Mouse (Mus musculus): ENCODE measurements around the gene Sftpd. TPM values are rescaled to one million over a fixed set of nuclear protein-coding genes. Genes with fewer than 3 reads are reported as not detected.

Gene Sftpd
- polyA plus RNA-seq, 1 experiment from 2014 or later, result not detected

DNA sequence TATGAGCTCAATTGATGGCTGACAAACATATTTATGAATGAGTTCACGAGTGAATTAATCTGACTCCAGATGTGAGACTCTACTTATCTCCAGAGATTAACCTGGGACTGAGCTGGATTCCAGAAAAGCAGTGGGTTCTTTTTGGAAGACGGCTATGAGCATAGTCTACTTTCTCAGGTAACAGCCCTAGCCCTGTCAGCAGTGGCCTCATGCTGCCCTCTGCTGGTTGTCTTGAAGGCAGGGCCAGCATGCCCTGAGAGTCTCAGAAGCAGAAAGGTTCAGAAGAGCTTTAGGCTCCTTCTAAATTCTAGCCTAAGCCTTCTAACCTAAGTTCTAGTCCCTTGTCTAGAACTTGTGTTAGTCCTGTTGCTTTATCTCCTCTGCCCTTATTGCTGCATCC, 22.3 kb downstream of the Sftpd start:
- Histone ChIP-seq H3K9ac (ENCODE audit: low read length) (no peak overlapping the region), H3K36me3 (ENCODE audit: control insufficient read depth, insufficient read depth, low read length) (no peaks in the 10 kb centered on the region), H3K9me3 (ENCODE audit: control insufficient read depth, low read length) (no peaks in the 10 kb centered on the region), H3K4me1 (ENCODE audit: control insufficient read depth in 2 of 2, insufficient read depth in 2 of 2, low read length in 2 of 2) (peaks cover 2 to 12% of the 10 kb centered on the region in 2 experiments; a peak in 2 of 4 replicates), H3K27ac (replicated peaks in 1 of 2; ENCODE audit: control insufficient read depth in 1 of 2, insufficient read depth in 1 of 2, low read depth in 2 of 2, low read length in 2 of 2) (no peak overlapping the region), H3K4me3 (ENCODE audit: control insufficient read depth in 1 of 2, insufficient read depth in 1 of 2, low read depth in 1 of 2, low read length in 2 of 2) (no peak overlapping the region), H3K4me2 (ENCODE audit: low read length) (no peak overlapping the region), H3K27me3 (ENCODE audit: control insufficient read depth, insufficient read depth, low read length) (no peaks in the 10 kb centered on the region)
- 6% methylated on average over 2 of the region's 2 CpGs for WGBS
- ATAC-seq (ENCODE audit: insufficient number of reproducible peaks, insufficient read depth, low FRiP score, low read depth), result no peak

DNA sequence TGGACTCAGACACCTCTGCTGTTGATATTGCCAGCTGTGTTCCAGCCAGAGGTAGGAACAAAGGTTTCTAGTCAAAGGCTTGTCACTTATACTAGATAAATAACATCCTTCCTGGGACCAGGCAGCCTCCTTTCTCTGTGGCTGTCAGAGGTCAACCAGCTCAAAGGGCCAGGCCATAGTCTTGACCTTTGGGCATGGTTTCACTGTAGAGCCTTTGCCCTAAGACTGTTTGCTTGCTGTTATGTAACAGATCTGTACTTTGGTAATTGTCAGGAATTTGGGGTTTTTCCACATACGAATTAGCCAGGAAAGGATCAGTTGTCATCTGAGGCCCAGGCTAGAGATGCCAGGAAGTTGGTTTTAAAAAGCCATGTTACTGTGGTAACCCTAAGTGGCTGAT, 24.2 kb downstream of the Sftpd start:
- Histone ChIP-seq H3K27ac (replicated peaks in 1 of 2; ENCODE audit: control insufficient read depth in 1 of 2, insufficient read depth in 1 of 2, low read depth in 2 of 2, low read length in 2 of 2) (no peak overlapping the region), H3K27me3 (ENCODE audit: control insufficient read depth, insufficient read depth, low read length) (no peaks in the 10 kb centered on the region), H3K9ac (ENCODE audit: low read length) (no peak overlapping the region), H3K36me3 (ENCODE audit: control insufficient read depth, insufficient read depth, low read length) (no peaks in the 10 kb centered on the region), H3K4me3 (ENCODE audit: control insufficient read depth in 1 of 2, insufficient read depth in 1 of 2, low read depth in 1 of 2, low read length in 2 of 2) (no peak overlapping the region), H3K9me3 (ENCODE audit: control insufficient read depth, low read length) (no peaks in the 10 kb centered on the region), H3K4me2 (ENCODE audit: low read length) (no peak overlapping the region), H3K4me1 (ENCODE audit: control insufficient read depth in 2 of 2, insufficient read depth in 2 of 2, low read length in 2 of 2) (peaks cover 2 to 4% of the 10 kb centered on the region in 2 experiments; a peak in 1 of 4 replicates)
- WGBS, result 29% methylated on average over 1 of the region's 1 CpGs
- no peak for ATAC-seq (ENCODE audit: insufficient number of reproducible peaks, insufficient read depth, low FRiP score, low read depth)

DNA sequence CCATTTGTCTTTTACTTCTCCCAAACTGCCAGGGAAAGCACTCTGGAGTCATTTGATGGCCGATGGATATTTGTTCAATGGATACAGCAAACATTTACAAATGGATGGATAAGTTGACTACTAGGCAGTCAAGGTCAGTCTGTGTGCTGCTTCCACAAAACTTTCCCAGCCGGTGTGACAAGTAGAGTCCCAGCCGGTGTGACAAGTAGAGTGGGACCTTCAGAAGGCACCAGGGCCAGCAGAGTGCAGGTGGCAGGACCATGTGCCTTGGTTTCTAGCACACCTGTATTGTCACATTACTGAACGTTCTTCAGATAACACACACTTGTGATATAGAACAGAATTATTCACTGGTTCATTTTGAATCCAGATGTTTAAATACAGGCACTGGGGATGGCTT, 24.9 kb downstream of the Sftpd start:
- no peak overlapping the region for H3K4me3 ChIP-seq (ENCODE audit: control insufficient read depth in 1 of 2, insufficient read depth in 1 of 2, low read depth in 1 of 2, low read length in 2 of 2)
- no peak overlapping the region for H3K4me2 ChIP-seq (ENCODE audit: low read length)
- H3K4me1 ChIP-seq (ENCODE audit: control insufficient read depth in 2 of 2, insufficient read depth in 2 of 2, low read length in 2 of 2), result peaks cover 2 to 4% of the 10 kb centered on the region in 2 experiments; a peak in 1 of 4 replicates
- no peaks in the 10 kb centered on the region for H3K27me3 ChIP-seq (ENCODE audit: control insufficient read depth, insufficient read depth, low read length)
- H3K36me3 ChIP-seq (ENCODE audit: control insufficient read depth, insufficient read depth, low read length), result no peaks in the 10 kb centered on the region
- 67% methylated on average over 4 of the region's 4 CpGs for WGBS
- ATAC-seq (ENCODE audit: insufficient number of reproducible peaks, insufficient read depth, low FRiP score, low read depth), result no peak
- H3K9me3 ChIP-seq (ENCODE audit: control insufficient read depth, low read length), result no peaks in the 10 kb centered on the region
- no peak overlapping the region for H3K27ac ChIP-seq (replicated peaks in 1 of 2; ENCODE audit: control insufficient read depth in 1 of 2, insufficient read depth in 1 of 2, low read depth in 2 of 2, low read length in 2 of 2)
- H3K9ac ChIP-seq (ENCODE audit: low read length), result no peak overlapping the region

DNA sequence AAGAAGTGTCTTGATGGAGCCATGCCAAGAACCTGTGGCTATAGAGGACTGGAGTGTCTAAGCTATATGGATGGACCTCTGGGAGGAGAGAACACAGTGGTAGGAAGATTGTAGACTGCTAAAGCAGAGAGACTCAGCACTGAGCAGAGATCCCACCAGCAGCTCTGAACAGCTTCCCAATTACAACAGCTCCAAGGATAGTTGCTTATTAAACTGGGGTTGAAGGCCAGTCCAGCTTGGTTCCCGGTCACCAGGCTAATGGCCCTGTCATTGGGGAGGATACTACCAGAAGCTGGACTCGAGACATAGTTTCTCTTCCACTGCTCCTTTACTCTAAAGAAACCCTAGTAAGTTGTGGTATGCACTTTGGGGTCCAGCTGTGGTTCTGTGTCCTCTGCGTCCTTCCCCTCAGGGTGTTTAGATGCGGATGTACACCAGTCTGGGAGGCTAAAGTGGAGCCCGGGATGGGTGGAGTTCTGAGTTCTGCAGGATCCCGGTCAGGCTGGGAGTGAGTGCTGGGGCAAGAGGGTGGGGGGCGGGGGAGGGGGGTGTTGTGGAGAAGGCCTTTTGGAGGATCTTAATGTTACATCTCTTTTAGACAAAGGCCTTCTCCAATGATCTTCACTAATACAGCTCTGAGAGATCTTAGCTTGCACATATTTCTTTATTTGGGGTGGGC, 33.6 kb downstream of the Sftpd start, which contains the start of gene Mbl1:
Gene Mbl1, plus strand, starts transcription at position 239 of the 679 bp plus-strand sequence.
- Histone ChIP-seq H3K36me3 (ENCODE audit: control insufficient read depth, insufficient read depth, low read length) (no peaks in the 10 kb centered on the region), H3K4me2 (ENCODE audit: low read length) (no peak within 1 kb of the TSS), H3K27ac (replicated peaks in 1 of 2; ENCODE audit: control insufficient read depth in 1 of 2, insufficient read depth in 1 of 2, low read depth in 2 of 2, low read length in 2 of 2) (no peak within 1 kb of the TSS), H3K9me3 (ENCODE audit: control insufficient read depth, low read length) (no peaks in the 10 kb centered on the region), H3K9ac (ENCODE audit: low read length) (no peak within 1 kb of the TSS), H3K27me3 (ENCODE audit: control insufficient read depth, insufficient read depth, low read length) (no peaks in the 10 kb centered on the region), H3K4me1 (ENCODE audit: control insufficient read depth in 2 of 2, insufficient read depth in 2 of 2, low read length in 2 of 2) (no peaks in the 10 kb centered on the region), H3K4me3 (ENCODE audit: control insufficient read depth in 1 of 2, insufficient read depth in 1 of 2, low read depth in 1 of 2, low read length in 2 of 2) (no peak within 1 kb of the TSS)
- WGBS, result 81% methylated on average over 7 of the region's 7 CpGs
- no peak for ATAC-seq (ENCODE audit: insufficient number of reproducible peaks, insufficient read depth, low FRiP score, low read depth)

DNA sequence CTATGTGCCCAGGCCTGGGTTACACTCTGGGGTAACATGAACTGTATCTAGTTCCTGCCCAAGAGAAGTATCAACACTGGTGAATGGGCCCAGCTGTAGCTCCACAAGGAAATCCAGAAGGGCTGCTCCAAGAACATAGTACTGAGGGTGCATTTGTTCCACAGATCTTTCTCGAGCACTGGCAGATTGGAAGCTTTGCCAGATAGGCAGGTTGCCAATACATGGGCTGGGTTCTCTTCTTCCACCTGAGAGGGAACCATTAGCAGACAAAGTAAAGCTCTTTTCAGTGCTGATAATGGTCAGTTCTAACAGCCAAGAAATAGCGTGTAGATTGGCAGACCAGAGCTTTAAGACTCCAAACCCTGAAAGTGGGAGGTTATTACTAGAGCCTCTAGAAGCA, 37.6 kb downstream of the Sftpd start:
- no peak overlapping the region for H3K4me3 ChIP-seq (ENCODE audit: control insufficient read depth in 1 of 2, insufficient read depth in 1 of 2, low read depth in 1 of 2, low read length in 2 of 2)
- 45% methylated on average over 2 of the region's 2 CpGs for whole genome bisulfite sequencing
- H3K27ac ChIP-seq (replicated peaks in 1 of 2; ENCODE audit: control insufficient read depth in 1 of 2, insufficient read depth in 1 of 2, low read depth in 2 of 2, low read length in 2 of 2), result no peak overlapping the region
- no peaks in the 10 kb centered on the region for H3K27me3 ChIP-seq (ENCODE audit: control insufficient read depth, insufficient read depth, low read length)
- no peaks in the 10 kb centered on the region for H3K9me3 ChIP-seq (ENCODE audit: control insufficient read depth, low read length)
- no peak for ATAC-seq (ENCODE audit: insufficient number of reproducible peaks, insufficient read depth, low FRiP score, low read depth)
- no peaks in the 10 kb centered on the region for H3K36me3 ChIP-seq (ENCODE audit: control insufficient read depth, insufficient read depth, low read length)
- no peaks in the 10 kb centered on the region for H3K4me1 ChIP-seq (ENCODE audit: control insufficient read depth in 2 of 2, insufficient read depth in 2 of 2, low read length in 2 of 2)
- no peak overlapping the region for H3K4me2 ChIP-seq (ENCODE audit: low read length)
- no peak overlapping the region for H3K9ac ChIP-seq (ENCODE audit: low read length)

DNA sequence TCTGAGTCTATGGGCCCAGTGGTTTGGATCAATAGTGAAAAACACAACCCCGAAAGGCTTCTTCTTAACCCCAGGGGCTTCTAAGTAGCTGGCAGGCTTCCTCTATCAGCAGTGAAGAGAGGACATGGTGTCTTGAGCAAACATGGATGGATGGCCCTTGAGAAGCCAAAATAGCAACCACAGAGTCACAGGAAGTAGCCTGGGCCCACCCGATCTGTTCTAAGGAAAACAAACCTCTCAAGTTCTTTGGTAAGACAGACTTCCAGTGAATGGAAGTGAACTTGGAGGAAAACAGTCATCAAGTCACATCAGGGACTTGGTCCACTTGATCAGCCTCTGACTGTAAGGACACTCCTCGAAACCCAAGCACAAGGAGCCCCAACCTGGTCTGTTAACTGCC, 38.0 kb downstream of the Sftpd start:
- Histone ChIP-seq H3K4me1 (ENCODE audit: control insufficient read depth in 2 of 2, insufficient read depth in 2 of 2, low read length in 2 of 2) (no peaks in the 10 kb centered on the region), H3K9ac (ENCODE audit: low read length) (no peak overlapping the region), H3K4me3 (ENCODE audit: control insufficient read depth in 1 of 2, insufficient read depth in 1 of 2, low read depth in 1 of 2, low read length in 2 of 2) (no peak overlapping the region), H3K36me3 (ENCODE audit: control insufficient read depth, insufficient read depth, low read length) (no peaks in the 10 kb centered on the region), H3K4me2 (ENCODE audit: low read length) (no peak overlapping the region), H3K27ac (replicated peaks in 1 of 2; ENCODE audit: control insufficient read depth in 1 of 2, insufficient read depth in 1 of 2, low read depth in 2 of 2, low read length in 2 of 2) (no peak overlapping the region), H3K27me3 (ENCODE audit: control insufficient read depth, insufficient read depth, low read length) (no peaks in the 10 kb centered on the region), H3K9me3 (ENCODE audit: control insufficient read depth, low read length) (no peaks in the 10 kb centered on the region)
- no peak for ATAC-seq (ENCODE audit: insufficient number of reproducible peaks, insufficient read depth, low FRiP score, low read depth)
- WGBS, result 67% methylated on average over 3 of the region's 3 CpGs

DNA sequence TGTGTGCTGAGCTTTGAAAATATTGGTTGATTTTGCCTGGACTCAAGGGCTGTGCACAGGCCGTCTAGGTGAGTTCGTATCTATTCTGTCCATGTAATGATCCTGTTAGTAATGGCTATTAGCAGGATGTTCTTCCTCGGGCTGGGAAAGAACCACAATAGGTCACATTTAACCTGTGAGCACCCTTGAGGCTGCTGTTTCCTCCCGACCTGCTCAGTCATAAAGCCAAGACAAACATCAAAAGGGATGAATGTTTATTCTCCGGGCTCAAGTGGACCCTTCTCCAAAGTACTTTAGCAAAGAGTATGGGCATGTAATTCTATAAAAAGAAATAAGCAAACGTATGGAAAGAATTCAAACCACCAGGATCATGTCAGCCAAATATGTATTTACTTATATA, 38.9 kb downstream of the Sftpd start:
- 47% methylated on average over 6 of the region's 6 CpGs for WGBS
- Histone ChIP-seq H3K9me3 (ENCODE audit: control insufficient read depth, low read length) (no peaks in the 10 kb centered on the region), H3K9ac (ENCODE audit: low read length) (no peak overlapping the region), H3K4me3 (ENCODE audit: control insufficient read depth in 1 of 2, insufficient read depth in 1 of 2, low read depth in 1 of 2, low read length in 2 of 2) (no peak overlapping the region), H3K4me1 (ENCODE audit: control insufficient read depth in 2 of 2, insufficient read depth in 2 of 2, low read length in 2 of 2) (no peaks in the 10 kb centered on the region), H3K36me3 (ENCODE audit: control insufficient read depth, insufficient read depth, low read length) (no peaks in the 10 kb centered on the region), H3K27ac (replicated peaks in 1 of 2; ENCODE audit: control insufficient read depth in 1 of 2, insufficient read depth in 1 of 2, low read depth in 2 of 2, low read length in 2 of 2) (no peak overlapping the region), H3K4me2 (ENCODE audit: low read length) (no peak overlapping the region), H3K27me3 (ENCODE audit: control insufficient read depth, insufficient read depth, low read length) (no peaks in the 10 kb centered on the region)
- ATAC-seq (ENCODE audit: insufficient number of reproducible peaks, insufficient read depth, low FRiP score, low read depth), result no peak

DNA sequence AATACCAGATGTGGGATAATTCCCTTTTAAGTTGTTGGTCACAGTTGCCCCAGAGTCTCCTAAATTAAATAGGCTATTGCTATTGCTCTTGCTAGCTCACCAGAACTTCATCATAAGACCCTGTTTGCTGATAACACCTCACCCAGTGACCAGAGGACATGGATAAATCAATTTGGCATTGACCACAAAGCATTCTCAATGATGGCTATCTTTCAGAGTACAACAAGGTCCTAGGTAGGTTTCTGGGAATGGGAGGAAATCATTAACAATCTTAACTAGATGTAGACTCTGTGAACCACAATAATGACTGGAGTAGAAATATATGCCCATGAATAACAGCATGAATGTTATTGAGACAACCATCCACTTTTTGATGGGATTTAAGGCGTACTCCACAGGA, 44.3 kb downstream of the Sftpd start:
- no peaks in the 10 kb centered on the region for H3K36me3 ChIP-seq (ENCODE audit: control insufficient read depth, insufficient read depth, low read length)
- no peaks in the 10 kb centered on the region for H3K9me3 ChIP-seq (ENCODE audit: control insufficient read depth, low read length)
- H3K4me3 ChIP-seq (ENCODE audit: control insufficient read depth in 1 of 2, insufficient read depth in 1 of 2, low read depth in 1 of 2, low read length in 2 of 2), result no peak overlapping the region
- no peak overlapping the region for H3K4me2 ChIP-seq (ENCODE audit: low read length)
- ATAC-seq (ENCODE audit: insufficient number of reproducible peaks, insufficient read depth, low FRiP score, low read depth), result no peak
- H3K4me1 ChIP-seq (ENCODE audit: control insufficient read depth in 2 of 2, insufficient read depth in 2 of 2, low read length in 2 of 2), result no peaks in the 10 kb centered on the region
- H3K9ac ChIP-seq (ENCODE audit: low read length), result no peak overlapping the region
- WGBS, result 81% methylated on average over 1 of the region's 1 CpGs
- H3K27me3 ChIP-seq (ENCODE audit: control insufficient read depth, insufficient read depth, low read length), result no peaks in the 10 kb centered on the region
- no peak overlapping the region for H3K27ac ChIP-seq (replicated peaks in 1 of 2; ENCODE audit: control insufficient read depth in 1 of 2, insufficient read depth in 1 of 2, low read depth in 2 of 2, low read length in 2 of 2)
